Mouse (Mus musculus) left cerebral cortex, adult 18-20 months (tissue): ENCODE data around the gene Atp6v0a1. TPM values are rescaled to one million over a fixed set of nuclear protein-coding genes. Genes with fewer than 3 reads are reported as not detected.
A peak's percentile ranks its signal among the peaks of the same experiment; 100 is the strongest.

Source experiments
- DNase-seq, 2 experiments: peaks; one replicate each; pipeline ENCODE4 v3.0.0; 2021 to 2022; ENCODE audit warnings: low spot score in 2 of 2, mixed read lengths in 1 of 2
- total RNA-seq, 2 experiments: library from RNA; stranded (reverse); gene quantifications; 2 replicates each; pipeline ENCODE4 v1.2.3; 2021

Atp6v0a1 gene
- total RNA-seq, 2 experiments from 2014 or later: 423 to 445 TPM

DNA sequence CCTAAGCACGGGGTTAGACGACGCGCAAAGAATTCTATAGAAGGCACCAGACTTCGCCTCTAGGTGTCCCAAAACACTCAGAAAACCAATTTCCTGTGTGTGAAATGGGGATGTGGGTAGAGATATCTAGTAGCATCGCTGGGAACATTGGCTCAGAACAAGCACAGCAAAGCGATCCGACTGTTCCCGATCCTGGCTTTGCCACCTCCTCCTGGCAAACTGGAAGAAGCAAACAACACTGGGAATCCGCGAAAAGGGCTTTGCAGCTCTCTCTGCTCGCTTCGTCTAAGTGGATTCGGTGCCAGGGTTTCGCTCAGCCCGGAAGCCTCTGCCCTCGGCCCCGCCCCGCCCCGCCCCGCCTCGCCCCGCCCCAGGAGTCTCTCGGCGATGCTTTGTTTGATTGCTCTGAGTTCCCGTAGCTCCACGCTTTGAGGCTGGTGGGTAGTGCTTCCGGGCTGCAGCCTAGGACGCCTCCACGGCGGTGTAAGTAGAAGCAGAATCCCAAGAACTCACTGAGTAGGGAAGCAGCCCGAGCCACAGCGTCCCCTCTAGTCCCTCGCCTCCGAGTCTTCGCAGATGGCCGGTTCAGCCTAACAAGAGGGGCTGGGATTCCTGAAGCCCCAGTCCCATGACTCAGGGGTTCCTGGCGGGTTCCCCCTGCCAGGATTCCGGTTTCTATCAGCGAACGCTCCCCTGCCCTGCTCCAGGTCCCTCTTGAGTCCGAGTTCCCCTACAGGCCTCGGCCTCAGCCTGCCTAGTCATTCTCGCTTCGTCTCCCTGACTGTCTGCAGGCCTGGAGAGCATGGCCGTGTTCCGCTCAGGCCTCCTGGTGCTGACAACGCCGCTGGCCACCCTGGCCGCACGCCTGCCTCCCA lies 73.2 kb downstream of the Atp6v0a1 start, which contains the start of gene Coasy:
Coasy (plus strand) TSS at position 358 of the 875 bp plus-strand sequence.
- DNase-seq: peak; percentile 91 to 93

DNA sequence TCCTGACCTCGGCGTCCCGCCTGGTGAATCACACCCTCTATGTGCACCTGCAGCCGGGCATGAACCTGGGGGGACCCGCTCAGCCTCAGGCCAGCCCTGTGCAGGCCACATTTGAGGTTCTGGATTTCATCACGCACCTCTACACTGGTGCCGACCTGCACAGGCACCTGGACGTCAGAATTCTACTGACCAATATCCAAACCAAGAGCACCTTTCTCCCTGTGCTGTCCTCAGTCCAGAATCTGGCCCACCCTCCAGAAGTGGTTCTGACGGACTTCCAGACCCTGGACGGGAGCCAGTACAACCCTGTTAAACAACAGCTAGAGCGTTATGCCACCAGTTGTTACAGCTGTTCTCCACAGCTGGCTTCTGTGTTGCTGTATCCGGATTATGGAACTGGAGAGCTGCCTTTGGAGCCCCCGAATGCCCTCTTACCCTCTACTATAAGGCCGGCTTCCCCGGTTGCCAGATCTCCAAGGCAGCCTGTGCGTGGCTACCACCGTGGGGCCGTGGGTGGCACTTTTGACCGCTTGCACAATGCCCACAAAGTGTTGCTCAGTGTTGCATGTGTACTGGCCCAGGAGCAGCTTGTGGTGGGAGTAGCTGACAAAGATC lies 73.9 kb downstream of the Atp6v0a1 start:
- no peak for DNase-seq

DNA sequence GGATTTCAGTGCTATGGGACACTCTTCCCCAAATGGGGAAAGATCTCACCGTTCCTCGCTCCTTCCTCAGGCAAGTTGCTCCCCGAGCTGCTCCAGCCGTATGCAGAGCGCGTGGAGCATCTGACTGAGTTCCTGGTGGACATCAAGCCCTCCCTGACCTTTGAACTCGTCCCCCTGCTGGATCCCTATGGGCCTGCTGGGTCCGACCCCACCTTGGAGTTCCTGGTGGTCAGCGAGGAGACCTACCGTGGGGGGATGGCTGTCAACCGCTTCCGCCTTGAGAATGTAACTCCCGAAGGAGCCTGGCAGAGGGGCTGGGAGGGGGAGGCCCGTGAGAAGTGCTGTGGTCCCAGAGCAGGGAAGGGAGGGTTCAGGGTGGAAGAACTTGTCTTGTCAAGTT lies 75.0 kb downstream of the Atp6v0a1 start:
- no peak for DNase-seq

DNA sequence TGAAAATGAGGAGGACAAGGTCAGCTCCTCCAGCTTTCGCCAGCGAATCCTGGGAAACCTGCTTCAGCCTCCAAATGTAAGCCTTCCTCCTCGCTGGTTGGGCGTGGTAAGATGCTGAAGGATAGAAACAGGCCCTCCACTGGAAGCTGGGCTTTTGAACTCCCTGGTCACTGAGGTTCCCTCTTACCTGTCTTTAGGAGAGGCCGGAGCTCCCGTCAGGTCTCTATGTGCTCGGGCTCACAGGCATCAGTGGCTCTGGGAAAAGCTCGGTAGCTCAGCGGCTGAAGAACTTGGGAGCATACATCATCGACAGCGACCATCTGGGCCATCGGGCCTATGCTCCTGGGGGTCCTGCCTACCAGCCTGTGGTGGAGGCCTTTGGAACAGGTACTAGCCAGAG lies 75.6 kb downstream of the Atp6v0a1 start:
- DNase-seq: no peak

DNA sequence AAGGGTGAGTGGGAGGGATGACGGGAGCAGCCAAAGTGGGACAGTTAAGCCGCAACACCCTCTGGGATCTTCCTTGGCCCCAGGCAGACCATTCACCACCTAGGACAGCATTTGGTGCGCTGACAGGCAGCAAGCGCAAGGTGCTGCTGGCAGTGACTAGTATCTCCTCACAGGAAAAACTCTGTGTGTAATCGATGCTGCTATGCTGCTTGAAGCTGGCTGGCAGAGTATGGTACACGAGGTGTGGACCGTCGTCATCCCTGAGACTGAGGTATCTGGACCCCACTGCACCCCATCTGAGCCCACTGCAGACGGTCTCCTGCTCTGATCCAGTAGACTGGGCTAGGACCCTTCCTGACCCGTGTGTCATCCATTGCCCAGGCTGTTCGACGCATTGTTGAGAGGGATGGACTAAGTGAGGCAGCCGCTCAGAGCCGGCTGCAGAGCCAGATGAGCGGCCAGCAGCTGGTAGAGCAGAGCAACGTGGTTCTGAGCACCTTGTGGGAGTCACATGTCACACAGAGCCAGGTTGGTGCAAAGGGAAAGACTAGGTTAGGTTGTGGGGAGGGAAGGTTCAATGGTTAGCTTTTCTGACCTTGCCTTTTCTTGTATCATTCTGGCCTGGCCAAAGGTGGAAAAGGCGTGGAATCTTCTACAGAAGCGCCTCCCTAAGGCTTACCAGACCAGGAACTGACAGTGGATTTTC lies 76.5 kb downstream of the Atp6v0a1 start:
- DNase-seq: no peak

DNA sequence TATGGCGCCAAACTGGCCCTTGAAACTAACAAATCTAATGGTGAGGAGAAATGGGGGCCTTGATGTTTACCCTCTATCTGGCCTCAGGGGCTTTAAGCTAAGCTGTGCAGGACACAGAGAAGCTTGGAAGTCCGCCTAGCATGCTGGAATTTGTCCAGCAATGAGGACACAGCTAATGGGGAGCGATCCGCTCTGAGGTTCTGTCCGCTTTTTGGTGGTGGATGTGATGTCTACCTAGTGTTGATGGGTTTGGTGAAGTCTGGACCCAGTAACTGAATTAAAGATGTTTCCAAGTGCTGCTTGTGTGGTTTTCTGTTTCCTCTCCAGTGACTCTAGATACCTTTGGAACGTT lies 77.0 kb downstream of the Atp6v0a1 start:
- DNase-seq: no peak

DNA sequence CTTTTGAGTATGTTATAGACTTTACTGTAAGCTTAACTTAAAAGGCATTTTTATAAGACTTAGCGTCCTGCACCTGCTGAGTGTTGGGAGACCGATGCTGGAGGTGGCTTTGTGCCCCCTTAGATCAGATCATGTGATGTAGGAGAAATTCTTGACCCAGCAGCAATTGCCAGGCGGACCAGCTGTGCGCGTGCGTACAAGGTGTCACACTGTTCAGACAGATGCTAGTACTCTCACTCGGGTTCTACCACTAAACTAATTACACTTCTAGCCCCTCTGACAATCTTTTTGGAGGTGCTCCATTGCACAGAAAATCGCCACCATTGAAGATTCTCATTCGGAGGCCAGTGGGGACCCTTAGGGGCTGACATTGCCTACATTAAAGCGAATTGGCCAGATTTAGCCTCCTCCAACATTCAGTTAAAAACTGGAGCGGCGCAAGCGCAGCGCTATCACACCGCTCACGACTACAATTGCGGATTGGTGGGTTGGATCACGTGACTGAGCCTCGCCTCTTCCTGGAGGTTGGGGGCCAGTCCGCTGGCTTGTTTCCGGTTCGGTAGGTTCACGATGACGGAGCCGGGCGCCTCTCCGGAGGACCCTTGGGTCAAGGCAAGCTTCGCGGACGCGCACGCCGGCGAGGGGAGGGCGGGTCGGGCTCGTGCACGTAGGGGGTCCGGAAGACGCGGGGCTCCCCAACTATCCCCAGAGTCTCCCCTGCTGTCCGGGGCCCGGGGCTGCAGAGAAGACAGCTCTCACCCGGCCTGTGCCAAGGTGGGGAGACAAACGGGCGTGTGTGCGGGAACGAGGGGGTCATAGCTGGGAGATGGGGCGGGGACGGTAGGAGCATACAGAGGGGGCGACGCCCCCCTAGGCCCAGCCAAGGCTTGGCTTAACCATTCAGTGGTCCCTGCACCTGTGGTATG lies 77.8 kb downstream of the Atp6v0a1 start, which contains the start of gene Mlx:
Mlx (plus strand) TSS at position 522 of the 926 bp plus-strand sequence.
- peak; percentile 93 for DNase-seq

DNA sequence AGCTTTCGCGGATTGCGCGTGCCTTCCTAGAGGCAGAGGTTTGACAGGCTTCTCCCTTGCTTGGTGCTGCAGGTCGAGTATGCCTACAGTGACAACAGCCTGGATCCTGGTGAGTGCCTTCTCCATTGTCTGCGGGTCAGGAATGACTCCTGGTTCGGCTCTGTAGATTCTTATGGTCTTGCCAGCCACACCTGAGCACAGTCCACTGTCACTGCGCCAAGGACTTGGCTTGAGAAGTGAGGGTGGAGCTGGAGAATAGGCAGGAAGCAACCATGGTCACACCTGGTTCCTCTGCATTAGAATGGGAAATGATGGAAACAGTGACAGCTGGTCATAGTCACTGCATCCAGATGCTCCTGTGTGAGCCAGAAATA lies 78.4 kb downstream of the Atp6v0a1 start:
- no peak for DNase-seq

- no peak for DNase-seq
Measured at GRCm38 (mm10) chr11:101089931-101090330, 80.7 kb downstream of the Atp6v0a1 start.

- no peak for DNase-seq
Measured at GRCm38 (mm10) chr11:101094930-101095313, 85.7 kb downstream of the Atp6v0a1 start.

GRCm38 (mm10) chr11:101095314-101096024 lies 86.2 kb downstream of the Atp6v0a1 start, which contains the start of gene Psmc3ip:
Gene Psmc3ip (minus strand): TSS chr11:101095436.
- peak; percentile 91 to 95 for DNase-seq

GRCm38 (mm10) chr11:101098231-101098630 lies 89.0 kb downstream of the Atp6v0a1 start:
- DNase-seq: no peak

GRCm38 (mm10) chr11:101103011-101103410 lies 93.8 kb downstream of the Atp6v0a1 start:
- DNase-seq: no peak

- no peak for DNase-seq
Measured at GRCm38 (mm10) chr11:101109351-101109750, 100.1 kb downstream of the Atp6v0a1 start.

- no peak for DNase-seq
Measured at GRCm38 (mm10) chr11:101110708-101111107, 101.5 kb downstream of the Atp6v0a1 start.

DNA sequence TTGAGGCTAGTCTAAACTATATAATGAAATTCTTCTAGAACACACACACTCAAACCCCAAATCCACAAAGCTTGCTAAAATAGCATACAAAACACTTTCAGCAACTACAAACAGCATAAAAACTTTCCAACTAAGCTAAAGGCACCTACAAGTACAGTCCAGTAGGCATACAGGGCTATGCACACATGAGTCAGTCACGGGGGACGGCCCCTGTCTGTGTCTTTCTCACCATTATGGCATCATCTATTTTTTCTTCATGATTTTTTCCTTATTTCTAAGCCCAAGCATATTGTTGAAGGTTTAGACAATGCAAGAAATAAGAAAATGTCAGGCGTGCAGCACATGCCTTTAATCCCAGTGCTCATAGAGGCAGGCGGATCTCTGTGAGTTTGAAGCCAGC lies 101.9 kb downstream of the Atp6v0a1 start:
- no peak for DNase-seq

GRCm38 (mm10) chr11:101112186-101112585 lies 102.9 kb downstream of the Atp6v0a1 start:
- no peak for DNase-seq
